Mouse (Mus musculus): ENCODE measurements around the gene Rad51c. TPM values are rescaled to one million over a fixed set of nuclear protein-coding genes. Genes with fewer than 3 reads are reported as not detected.
A peak's percentile ranks its signal among the peaks of the same experiment; 100 is the strongest.

Rad51c gene
- total RNA-seq, 2 experiments from 2014 or later = 3.2 to 6.1 TPM

GRCm38 (mm10) chr11:87384551-87384950 lies 20.2 kb downstream of the Rad51c start:
- no peak for DNase-seq (ENCODE audit: low spot score in 2 of 2)

- DNase-seq (ENCODE audit: low spot score in 2 of 2) = no peak
These were observed 36.7 kb downstream of the Rad51c start for GRCm38 (mm10) chr11:87367865-87368580.

- DNase-seq (ENCODE audit: low spot score in 2 of 2) = no peak
These were observed 37.7 kb downstream of the Rad51c start for GRCm38 (mm10) chr11:87367061-87367460.

GRCm38 (mm10) chr11:87365120-87365519 lies 39.6 kb downstream of the Rad51c start:
- DNase-seq (ENCODE audit: low spot score in 2 of 2) = no peak

- no peak for DNase-seq (ENCODE audit: low spot score in 2 of 2)
These were observed 45.5 kb downstream of the Rad51c start for GRCm38 (mm10) chr11:87359262-87359612.

- DNase-seq (ENCODE audit: low spot score in 2 of 2) = peak; percentile 56 to 64
These were observed 46.2 kb downstream of the Rad51c start, which contains the start of gene Ppm1e for GRCm38 (mm10) chr11:87358331-87359261. TSS of gene Ppm1e (minus strand) at chr11:87359023.

- DNase-seq (ENCODE audit: low spot score in 2 of 2) = peak in 1 of 2 experiments; percentile 5
These were observed 47.1 kb downstream of the Rad51c start for GRCm38 (mm10) chr11:87357317-87358300.

GRCm38 (mm10) chr11:87354861-87355260 lies 49.9 kb downstream of the Rad51c start:
- DNase-seq (ENCODE audit: low spot score in 2 of 2) = no peak

GRCm38 (mm10) chr11:87353646-87354170 lies 51.0 kb downstream of the Rad51c start:
- DNase-seq (ENCODE audit: low spot score in 2 of 2) = no peak

Other genes starting within 250 kb of the Rad51c start
- gene Ppm1e, start 45.9 kb downstream of the Rad51c start, total RNA-seq (2021) = 10 to 100 TPM; 17.7 to 18.6 TPM
- gene Tex14, start 111 bp upstream of the Rad51c start, total RNA-seq (2021) = 1 to 10 TPM in 1 of 2 experiments, under 1 TPM in 1; 0.34 to 1.0 TPM
- gene Gm11492, start 161.7 kb upstream of the Rad51c start, total RNA-seq (2021) = not detected
- gene Sept4, start 163.9 kb upstream of the Rad51c start, total RNA-seq (2021) = 10 to 100 TPM; 39.7 to 47.5 TPM
- 10 to 100 TPM; 29.1 to 33.1 TPM for gene Mtmr4, start 187.2 kb upstream of the Rad51c start, total RNA-seq (2021)
- under 1 TPM; 0.17 TPM for gene Hsf5, start 212.2 kb upstream of the Rad51c start, total RNA-seq (2021)

Measured in adrenal gland, postnatal 4 days (tissue).